Mouse (Mus musculus) right cerebral cortex, postnatal 14 days (tissue): ENCODE data around the gene Chst3.
"Not testable (repeated sequence)": the region's sequence is repeated elsewhere in the genome, so short reads cannot be mapped to it uniquely, and the experiment has no call there.

ENCODE experiments used
- DNase-seq: peaks from one replicate; pipeline ENCODE4 v3.0.0; 2022

Chst3 gene

GRCm38 (mm10) chr10:60151107-60151663 is 67.9 kb downstream of the Chst3 start:
- DNase-seq = no peak

GRCm38 (mm10) chr10:60148087-60148486 is 71.0 kb downstream of the Chst3 start:
- DNase-seq = peak; percentile 85

- DNase-seq = not testable (repeated sequence)
These were observed 71.5 kb downstream of the Chst3 start for GRCm38 (mm10) chr10:60147510-60148047.

GRCm38 (mm10) chr10:60141656-60142160 is 77.4 kb downstream of the Chst3 start:
- DNase-seq = no peak

DNA sequence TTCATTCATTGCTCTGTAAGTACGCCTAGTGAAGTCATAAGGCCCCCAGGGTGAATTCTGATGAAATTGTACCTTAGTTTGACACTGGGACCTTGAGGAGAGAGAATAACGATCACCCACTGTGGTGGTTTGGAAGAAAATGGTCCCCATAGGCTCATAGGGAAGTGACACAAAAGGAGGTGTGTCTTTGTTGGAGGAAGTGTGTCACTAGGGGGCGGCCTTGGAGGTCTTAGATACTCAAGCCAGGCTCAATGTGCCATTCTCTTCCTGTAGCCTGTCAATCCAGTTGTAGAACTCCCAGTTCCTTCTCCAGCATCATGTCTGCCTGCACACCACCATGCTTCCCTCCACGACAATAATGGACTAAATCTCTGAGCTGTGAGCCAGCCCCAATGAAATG is 78.3 kb downstream of the Chst3 start:
- no peak for DNase-seq

DNA sequence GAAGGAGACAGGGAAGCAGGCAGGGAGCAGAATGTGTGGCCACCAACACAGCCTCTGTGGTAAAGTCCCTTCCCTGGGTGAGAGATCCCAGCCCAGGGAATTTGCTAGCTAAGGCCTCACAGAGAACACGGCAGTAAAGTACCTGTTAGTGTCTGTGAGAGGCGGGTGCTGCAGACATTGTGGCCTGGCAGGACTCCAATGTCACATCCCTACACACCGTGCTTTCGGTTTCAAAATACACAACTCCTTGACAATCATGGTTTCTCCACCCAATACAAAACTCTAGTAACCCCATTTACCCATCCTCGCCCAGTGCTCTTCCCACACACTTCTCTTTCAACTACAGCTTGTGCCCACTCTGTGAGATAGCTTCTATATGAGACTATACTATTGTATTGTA is 80.4 kb downstream of the Chst3 start:
- DNase-seq = no peak

DNA sequence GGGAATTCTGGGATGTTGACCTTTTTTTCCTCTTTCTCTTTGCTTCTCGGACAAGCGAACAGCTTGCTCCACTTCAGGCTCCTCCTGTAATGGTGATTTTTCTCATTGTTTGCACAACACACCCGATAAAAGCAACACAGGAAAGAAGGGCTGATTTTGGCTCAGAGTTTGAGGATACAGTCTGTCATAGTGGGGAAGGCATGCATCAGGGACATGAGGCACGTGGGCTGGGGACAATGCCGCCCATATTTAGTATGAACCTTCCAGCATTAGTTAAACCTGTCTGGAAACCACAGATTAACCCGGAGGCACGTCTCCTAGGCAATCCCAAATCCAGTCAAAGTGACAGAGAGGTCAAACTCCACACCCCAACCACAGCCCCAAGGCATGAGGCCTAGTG is 82.1 kb downstream of the Chst3 start:
- DNase-seq = no peak

DNA sequence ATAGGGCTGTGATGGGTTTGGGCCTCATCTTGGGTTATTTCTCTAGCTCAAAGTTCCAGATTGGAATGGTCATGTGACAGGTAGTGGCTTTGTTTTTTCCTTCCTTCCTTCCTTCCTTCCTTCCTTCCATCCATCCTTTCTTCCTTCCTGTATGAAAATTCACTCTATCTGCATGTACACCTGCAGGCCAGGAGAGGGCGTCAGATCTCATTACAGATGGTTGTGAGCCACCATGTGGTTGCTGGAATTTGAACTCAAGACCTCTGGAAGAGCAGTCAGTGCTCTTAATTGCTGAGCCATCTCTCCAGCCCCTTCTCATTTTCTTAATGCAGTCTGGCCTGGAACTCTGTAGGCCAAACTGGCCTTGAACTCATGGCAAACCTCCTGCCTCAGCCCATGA is 83.0 kb downstream of the Chst3 start:
- DNase-seq = not testable (repeated sequence)

GRCm38 (mm10) chr10:60134201-60134600 is 84.9 kb downstream of the Chst3 start:
- DNase-seq = no peak

DNA sequence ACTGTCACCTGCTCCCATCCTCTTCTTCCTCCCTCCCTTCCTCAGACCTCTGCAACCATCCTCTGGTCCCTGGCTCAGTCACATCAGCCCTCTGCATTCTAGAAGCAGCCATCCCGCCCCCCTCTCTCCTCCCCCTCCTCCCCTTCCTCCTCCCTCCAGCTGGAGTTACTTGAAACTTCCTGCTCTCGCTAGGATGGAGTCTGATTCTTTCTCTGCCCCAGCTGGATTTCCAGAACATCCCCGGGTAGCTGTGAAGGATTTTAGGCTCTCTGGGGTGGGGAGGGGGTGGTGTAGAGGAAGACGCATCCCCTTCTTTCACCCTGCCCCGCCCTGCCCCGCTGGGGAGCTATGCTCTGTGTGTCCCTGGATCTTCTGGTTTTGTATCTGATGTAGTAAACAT is 85.6 kb downstream of the Chst3 start:
- no peak for DNase-seq
